Mouse (Mus musculus): ENCODE data around the gene Trim41.
"Not testable (repeated sequence)": the region's sequence is repeated elsewhere in the genome, so short reads cannot be mapped to it uniquely, and the experiment has no call there.

Gene Trim41

GRCm38 (mm10) chr11:48830279-48830678 lies 13.1 kb upstream of the Trim41 start:
- DNase-seq (ENCODE audit: low read depth, low spot score) = no peak
- H3K36me3 ChIP-seq (ENCODE audit: control insufficient read depth, insufficient read depth, low read length, poor library complexity, severe bottlenecking) = no peaks in the 10 kb centered on the region
- H3K27me3 ChIP-seq (ENCODE audit: control insufficient read depth, insufficient read depth, low read length, poor library complexity, severe bottlenecking) = no peaks in the 10 kb centered on the region

GRCm38 (mm10) chr11:48827926-48828325 lies 10.8 kb upstream of the Trim41 start:
- DNase-seq (ENCODE audit: low read depth, low spot score) = no peak
- Histone ChIP-seq H3K27me3 (ENCODE audit: control insufficient read depth, insufficient read depth, low read length, poor library complexity, severe bottlenecking) (no peaks in the 10 kb centered on the region), H3K36me3 (ENCODE audit: control insufficient read depth, insufficient read depth, low read length, poor library complexity, severe bottlenecking) (no peaks in the 10 kb centered on the region)

GRCm38 (mm10) chr11:48826752-48827096 lies 9.6 kb upstream of the Trim41 start:
- peak; percentile 42 for DNase-seq (ENCODE audit: low read depth, low spot score)
- no peaks in the 10 kb centered on the region for H3K36me3 ChIP-seq (ENCODE audit: control insufficient read depth, insufficient read depth, low read length, poor library complexity, severe bottlenecking)
- H3K27me3 ChIP-seq (ENCODE audit: control insufficient read depth, insufficient read depth, low read length, poor library complexity, severe bottlenecking) = no peaks in the 10 kb centered on the region

GRCm38 (mm10) chr11:48825979-48826751 lies 9.0 kb upstream of the Trim41 start, which contains the start of the genes Trim7 and Gm12184:
Gene Trim7, plus strand, starts transcription at chr11:48826140.
Gene Gm12184, minus strand, starts transcription at chr11:48826655.
- not testable (repeated sequence) for DNase-seq (ENCODE audit: low read depth, low spot score); H3K27me3 ChIP-seq (ENCODE audit: control insufficient read depth, insufficient read depth, low read length, poor library complexity, severe bottlenecking)

GRCm38 (mm10) chr11:48824311-48824830 lies 7.2 kb upstream of the Trim41 start:
- H3K27me3 ChIP-seq (ENCODE audit: control insufficient read depth, insufficient read depth, low read length, poor library complexity, severe bottlenecking) = no peaks in the 10 kb centered on the region
- no peaks in the 10 kb centered on the region for H3K36me3 ChIP-seq (ENCODE audit: control insufficient read depth, insufficient read depth, low read length, poor library complexity, severe bottlenecking)
- DNase-seq (ENCODE audit: low read depth, low spot score) = peak; percentile 22

More at GRCm38 (mm10) chr11:48825979-48826751, 9.0 kb upstream of the Trim41 start, which contains the start of the genes Trim7 and Gm12184:
- not testable (repeated sequence) for H3K36me3 ChIP-seq (ENCODE audit: control insufficient read depth, insufficient read depth, low read length, poor library complexity, severe bottlenecking)

- Histone ChIP-seq H3K36me3 (ENCODE audit: control insufficient read depth, insufficient read depth, low read length, poor library complexity, severe bottlenecking) (no peaks in the 10 kb centered on the region), H3K27me3 (ENCODE audit: control insufficient read depth, insufficient read depth, low read length, poor library complexity, severe bottlenecking) (no peaks in the 10 kb centered on the region)
- peak; percentile 93 for DNase-seq (ENCODE audit: low read depth, low spot score)
These were observed 6.4 kb upstream of the Trim41 start for GRCm38 (mm10) chr11:48823536-48823972.

- no peak for DNase-seq (ENCODE audit: low read depth, low spot score)
- Histone ChIP-seq H3K27me3 (ENCODE audit: control insufficient read depth, insufficient read depth, low read length, poor library complexity, severe bottlenecking) (no peaks in the 10 kb centered on the region), H3K36me3 (ENCODE audit: control insufficient read depth, insufficient read depth, low read length, poor library complexity, severe bottlenecking) (no peaks in the 10 kb centered on the region)
These were observed 5.8 kb upstream of the Trim41 start for GRCm38 (mm10) chr11:48822768-48823512.

GRCm38 (mm10) chr11:48821299-48821698 lies 4.1 kb upstream of the Trim41 start:
- not testable (repeated sequence) for H3K36me3 ChIP-seq (ENCODE audit: control insufficient read depth, insufficient read depth, low read length, poor library complexity, severe bottlenecking); DNase-seq (ENCODE audit: low read depth, low spot score); H3K27me3 ChIP-seq (ENCODE audit: control insufficient read depth, insufficient read depth, low read length, poor library complexity, severe bottlenecking)

GRCm38 (mm10) chr11:48820308-48820674 lies 3.1 kb upstream of the Trim41 start:
- no peak for DNase-seq (ENCODE audit: low read depth, low spot score)
- no peaks in the 10 kb centered on the region for H3K36me3 ChIP-seq (ENCODE audit: control insufficient read depth, insufficient read depth, low read length, poor library complexity, severe bottlenecking)
- no peaks in the 10 kb centered on the region for H3K27me3 ChIP-seq (ENCODE audit: control insufficient read depth, insufficient read depth, low read length, poor library complexity, severe bottlenecking)

- Histone ChIP-seq H3K27me3 (ENCODE audit: control insufficient read depth, insufficient read depth, low read length, poor library complexity, severe bottlenecking) (no peaks in the 10 kb centered on the region), H3K36me3 (ENCODE audit: control insufficient read depth, insufficient read depth, low read length, poor library complexity, severe bottlenecking) (no peaks in the 10 kb centered on the region; the same call in 1 of the 2 replicates)
- no peak for DNase-seq (ENCODE audit: low read depth, low spot score)
These were observed 2.6 kb upstream of the Trim41 start for GRCm38 (mm10) chr11:48819614-48820307.

GRCm38 (mm10) chr11:48818346-48818745 lies 1.2 kb upstream of the Trim41 start:
- no peaks in the 10 kb centered on the region for H3K27me3 ChIP-seq (ENCODE audit: control insufficient read depth, insufficient read depth, low read length, poor library complexity, severe bottlenecking)
- peak; percentile 98 for DNase-seq (ENCODE audit: low read depth, low spot score)
- no peaks in the 10 kb centered on the region; the same call in 1 of the 2 replicates for H3K36me3 ChIP-seq (ENCODE audit: control insufficient read depth, insufficient read depth, low read length, poor library complexity, severe bottlenecking)

GRCm38 (mm10) chr11:48817794-48818193 lies 641 bp upstream of the Trim41 start:
- peaks cover 1% of the 10 kb centered on the region; the same call in 1 of the 2 replicates for H3K36me3 ChIP-seq (ENCODE audit: control insufficient read depth, insufficient read depth, low read length, poor library complexity, severe bottlenecking)
- no peaks in the 10 kb centered on the region for H3K27me3 ChIP-seq (ENCODE audit: control insufficient read depth, insufficient read depth, low read length, poor library complexity, severe bottlenecking)
- peak; percentile 33 for DNase-seq (ENCODE audit: low read depth, low spot score)

GRCm38 (mm10) chr11:48816281-48816781 lies 822 bp downstream of the Trim41 start:
- peak; percentile 54 for DNase-seq (ENCODE audit: low read depth, low spot score)
- Histone ChIP-seq H3K36me3 (ENCODE audit: control insufficient read depth, insufficient read depth, low read length, poor library complexity, severe bottlenecking) (peaks cover 1% of the 10 kb centered on the region; the same call in 1 of the 2 replicates), H3K27me3 (ENCODE audit: control insufficient read depth, insufficient read depth, low read length, poor library complexity, severe bottlenecking) (no peaks in the 10 kb centered on the region)

GRCm38 (mm10) chr11:48815851-48816250 lies 1.3 kb downstream of the Trim41 start:
- DNase-seq (ENCODE audit: low read depth, low spot score) = no peak
- Histone ChIP-seq H3K27me3 (ENCODE audit: control insufficient read depth, insufficient read depth, low read length, poor library complexity, severe bottlenecking) (no peaks in the 10 kb centered on the region), H3K36me3 (ENCODE audit: control insufficient read depth, insufficient read depth, low read length, poor library complexity, severe bottlenecking) (peaks cover 1% of the 10 kb centered on the region; the same call in 1 of the 2 replicates)
